Mouse (Mus musculus) neural tube, embryonic 15.5 days (tissue): ENCODE results near the gene Kmt2e. TPM values are rescaled to one million over a fixed set of nuclear protein-coding genes. Genes with fewer than 3 reads are reported as not detected.

Source experiments
- ATAC-seq: fragments of 200-750 bp; cut with Nextera tagmentation; 2 replicates; pipeline ENCODE4 v1.8.0; 2017; ENCODE audit warnings: mild to moderate bottlenecking, moderate TSS enrichment, moderate library complexity; ENCODE audit not compliant: low FRiP score
- H3K27ac ChIP-seq: fragments of 300-500 bp; sonication (generic); replicated peaks from 2 replicates; pipeline ENCODE4 v1.5.1; 2015; ENCODE audit warnings: mild to moderate bottlenecking, inconsistent platforms
- H3K27me3 ChIP-seq: fragments of 300-500 bp; sonication (generic); replicated peaks from 2 replicates; pipeline ENCODE4 v1.6.1; 2015; ENCODE audit warnings: inconsistent platforms
- H3K36me3 ChIP-seq: fragments of 300-500 bp; sonication (generic); 2 replicates; pipeline ENCODE4 v1.6.1; 2015; ENCODE audit warnings: inconsistent platforms
- H3K4me1 ChIP-seq: fragments of 300-500 bp; sonication (generic); 2 replicates; pipeline ENCODE4 v1.6.1; 2015; ENCODE audit warnings: inconsistent platforms
- H3K4me2 ChIP-seq: fragments of 300-500 bp; sonication (generic); 2 replicates; pipeline ENCODE4 v1.6.1; 2015; ENCODE audit warnings: inconsistent platforms, mild to moderate bottlenecking, moderate library complexity
- H3K4me3 ChIP-seq: fragments of 300-500 bp; sonication (generic); replicated peaks from 2 replicates; pipeline ENCODE4 v1.5.1; 2015; ENCODE audit warnings: mild to moderate bottlenecking, inconsistent platforms
- H3K9ac ChIP-seq: fragments of 300-500 bp; sonication (generic); replicated peaks from 2 replicates; pipeline ENCODE4 v1.6.1; 2015; ENCODE audit warnings: mild to moderate bottlenecking, inconsistent platforms
- H3K9me3 ChIP-seq: fragments of 300-500 bp; sonication (generic); replicated peaks from 2 replicates; pipeline ENCODE4 v1.6.1; 2016; ENCODE audit warnings: inconsistent platforms
- WGBS: fragments of 180-500 bp; shearing (Covaris S2); methylation state at CpG from one replicate; pipeline ENCODE4 v1.1.7; 2015; ENCODE audit warnings: mixed read lengths; 5-methylcytosine and 5-hydroxymethylcytosine counted together
- polyA plus RNA-seq: library from polyadenylated mRNA; unstranded; fragments of >200 nt; fragmentation: Nextera tagmentation; extraction: Ambion mirVana; gene quantifications from 2 replicates; pipeline ENCODE4 v1.2.1, GENCODE M21; 2015

Kmt2e gene
- polyA plus RNA-seq, 1 experiment from 2014 or later = 147 TPM

DNA sequence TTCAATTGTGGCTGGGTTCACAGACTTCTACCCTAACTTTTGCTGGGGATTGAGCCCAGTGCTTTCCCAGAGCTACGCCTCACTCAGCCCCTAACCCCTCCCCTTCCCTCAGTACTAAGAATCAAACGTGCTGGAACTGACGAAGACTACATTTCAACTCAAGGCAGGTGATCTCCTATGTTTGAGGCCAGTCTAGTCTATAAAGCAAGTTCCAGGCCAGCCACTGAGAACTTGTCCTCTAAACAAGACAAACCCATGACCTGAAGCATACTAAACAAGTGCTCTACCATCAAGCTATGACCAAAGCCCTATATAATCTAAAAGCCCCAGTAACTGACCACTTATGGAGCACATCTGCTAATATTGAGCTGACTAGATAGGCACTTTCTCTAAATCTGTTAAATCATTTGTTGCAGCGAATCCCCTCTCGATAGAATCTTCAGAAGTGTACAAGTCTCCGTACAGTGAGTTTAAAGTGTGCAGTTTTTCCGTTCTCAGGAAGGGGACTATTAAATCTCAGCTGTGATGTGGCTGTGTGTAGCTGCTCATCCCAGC is 14.5 kb upstream of the Kmt2e start:
- H3K4me3 ChIP-seq = no peak overlapping the region
- peaks cover 65% of the 10 kb centered on the region for H3K4me1 ChIP-seq
- H3K27me3 ChIP-seq = no peaks in the 10 kb centered on the region
- no peaks in the 10 kb centered on the region for H3K9me3 ChIP-seq
- peak overlapping the region; percentile 76 for H3K4me2 ChIP-seq
- H3K27ac ChIP-seq = peak overlapping the region; percentile 97
- no peak for ATAC-seq
- 36% methylated on average over 7 of the region's 7 CpGs for WGBS
- peak overlapping the region; percentile 74 for H3K9ac ChIP-seq
- H3K36me3 ChIP-seq = peaks cover 10% of the 10 kb centered on the region

DNA sequence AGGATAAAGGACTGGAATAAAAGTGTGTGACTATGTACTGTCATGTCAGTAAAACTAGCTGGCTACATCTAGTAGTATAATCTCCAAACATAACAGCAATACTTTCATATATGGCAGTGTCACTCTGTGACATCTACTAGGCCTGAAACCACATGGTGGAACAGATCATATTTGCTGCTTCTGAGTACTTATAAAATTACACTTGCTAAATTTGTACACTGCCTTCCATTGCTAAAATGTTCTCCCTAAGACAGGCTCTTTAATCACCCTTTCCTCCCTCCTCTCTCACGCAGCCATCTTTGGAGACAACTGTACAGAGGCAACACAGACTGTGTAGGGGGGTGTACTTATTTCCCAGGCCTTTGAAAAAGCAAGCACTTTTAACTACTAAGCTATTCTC is 13.8 kb upstream of the Kmt2e start:
- Histone ChIP-seq H3K27ac (no peak overlapping the region), H3K4me1 (peaks cover 62% of the 10 kb centered on the region), H3K4me2 (no peak overlapping the region), H3K9me3 (no peaks in the 10 kb centered on the region), H3K36me3 (peaks cover 10% of the 10 kb centered on the region), H3K4me3 (no peak overlapping the region), H3K27me3 (no peaks in the 10 kb centered on the region), H3K9ac (no peak overlapping the region)
- ATAC-seq = no peak
- WGBS = 23% methylated on average over 1 of the region's 1 CpGs

DNA sequence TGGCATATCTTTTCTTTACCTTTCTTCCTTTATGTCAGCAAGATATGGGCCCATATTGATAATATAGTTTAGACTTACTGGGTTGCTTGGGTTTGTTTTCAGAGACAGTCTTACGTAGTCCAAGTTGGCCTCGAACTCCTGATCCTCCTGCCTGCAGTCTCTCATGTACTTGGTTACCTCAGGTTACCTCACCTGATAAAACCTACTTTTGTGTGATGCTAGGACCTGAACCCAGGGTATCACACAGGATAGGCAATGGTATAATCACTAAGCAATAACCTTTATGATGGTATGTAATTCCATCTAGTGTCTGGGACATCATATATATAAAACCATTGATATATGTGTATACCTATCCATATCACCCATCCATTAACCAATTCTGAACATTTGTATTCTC is 12.8 kb upstream of the Kmt2e start:
- H3K4me3 ChIP-seq = no peak overlapping the region
- no peaks in the 10 kb centered on the region for H3K9me3 ChIP-seq
- H3K9ac ChIP-seq = no peak overlapping the region
- peaks cover 13% of the 10 kb centered on the region for H3K36me3 ChIP-seq
- 93% methylated on average over 2 of the region's 2 CpGs for WGBS
- no peaks in the 10 kb centered on the region for H3K27me3 ChIP-seq
- H3K27ac ChIP-seq = no peak overlapping the region
- peaks cover 58% of the 10 kb centered on the region for H3K4me1 ChIP-seq
- ATAC-seq = no peak
- H3K4me2 ChIP-seq = no peak overlapping the region

DNA sequence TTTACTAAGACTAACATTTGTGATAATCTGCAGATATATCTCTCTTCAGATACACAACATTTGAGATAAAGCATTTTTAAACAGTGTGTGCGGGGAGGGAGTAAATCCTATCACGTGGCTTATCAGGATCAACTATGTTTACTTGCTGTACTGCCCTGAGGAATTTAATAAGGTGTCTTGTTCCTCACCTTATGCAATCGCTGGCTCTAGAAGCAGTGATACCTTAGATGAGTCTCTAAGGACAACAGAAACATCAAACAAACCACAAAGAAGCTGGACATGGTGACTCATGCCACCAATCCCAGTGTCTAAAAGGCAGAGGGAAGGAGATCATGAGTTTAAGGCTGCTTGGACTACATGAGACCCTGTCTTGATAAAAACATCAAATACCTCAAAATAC is 11.2 kb upstream of the Kmt2e start:
- no peak overlapping the region for H3K4me3 ChIP-seq
- H3K27ac ChIP-seq = no peak overlapping the region
- H3K27me3 ChIP-seq = no peaks in the 10 kb centered on the region
- H3K36me3 ChIP-seq = peaks cover 13% of the 10 kb centered on the region
- WGBS = 90% methylated on average over 3 of the region's 3 CpGs
- H3K9ac ChIP-seq = no peak overlapping the region
- H3K4me1 ChIP-seq = peaks cover 53% of the 10 kb centered on the region
- no peak for ATAC-seq
- no peaks in the 10 kb centered on the region for H3K9me3 ChIP-seq
- no peak overlapping the region for H3K4me2 ChIP-seq

DNA sequence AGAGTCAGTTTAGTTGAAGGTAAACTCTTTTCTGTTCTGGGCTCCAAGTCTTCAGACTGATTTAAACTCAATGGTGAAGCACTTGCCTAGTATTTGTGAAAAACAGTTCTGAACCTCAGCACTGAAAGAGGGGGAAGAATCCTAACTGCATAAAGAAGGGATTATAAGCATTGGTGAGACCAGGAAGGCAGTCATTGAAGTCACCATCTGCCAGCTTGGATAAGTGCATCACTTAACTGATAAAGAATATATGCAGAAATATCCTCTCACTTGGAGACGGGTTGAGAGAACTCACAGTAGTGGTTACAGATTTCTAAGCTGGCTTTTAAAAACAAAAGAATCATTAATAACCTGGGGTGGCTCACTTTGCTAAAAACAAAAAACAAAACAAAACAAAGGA is 6.7 kb upstream of the Kmt2e start:
- 52% methylated on average over 1 of the region's 1 CpGs for WGBS
- no peaks in the 10 kb centered on the region for H3K9me3 ChIP-seq
- H3K9ac ChIP-seq = no peak overlapping the region
- H3K27ac ChIP-seq = no peak overlapping the region
- no peak overlapping the region for H3K4me2 ChIP-seq
- H3K4me1 ChIP-seq = peaks cover 52% of the 10 kb centered on the region
- no peaks in the 10 kb centered on the region for H3K27me3 ChIP-seq
- peaks cover 13% of the 10 kb centered on the region for H3K36me3 ChIP-seq
- ATAC-seq = no peak
- no peak overlapping the region for H3K4me3 ChIP-seq

DNA sequence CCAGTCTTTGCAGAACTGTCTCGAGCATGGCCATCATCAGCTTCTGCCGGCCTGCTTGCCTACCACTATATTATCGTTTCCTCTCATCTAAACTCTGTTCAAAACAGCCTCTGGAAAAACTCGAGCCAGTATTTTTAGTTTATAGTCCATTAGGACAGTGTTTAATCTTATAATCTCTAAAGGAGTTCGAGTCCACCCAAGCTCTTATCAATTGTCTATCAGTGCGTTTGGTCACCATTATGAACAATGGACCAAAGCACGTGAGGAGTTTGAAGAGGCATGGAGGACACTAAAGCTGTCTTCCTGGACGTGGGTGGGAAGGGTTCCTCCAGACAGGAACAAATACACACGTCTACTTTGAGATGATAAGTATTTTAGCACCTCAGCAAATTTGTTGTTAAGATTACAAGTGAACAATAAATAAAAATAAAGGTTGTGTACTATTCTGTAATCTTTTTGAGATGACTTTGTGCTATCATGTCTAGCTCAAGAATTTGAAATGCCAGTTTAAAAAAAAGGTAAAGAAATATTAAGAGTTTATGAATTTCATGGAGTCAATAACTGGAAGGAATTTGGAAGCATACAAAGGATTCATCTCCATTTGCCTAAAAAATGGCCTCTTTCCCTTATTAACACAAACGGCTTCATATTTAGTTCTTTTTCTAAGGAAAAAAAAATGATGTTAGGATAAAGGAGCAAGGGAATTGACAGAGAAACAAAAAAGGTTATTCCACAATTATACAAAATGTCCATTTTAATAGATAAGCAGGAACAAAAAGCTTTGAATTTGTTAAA is 3.0 kb upstream of the Kmt2e start:
- Histone ChIP-seq H3K27ac (peak overlapping the region; percentile 77), H3K4me1 (peaks cover 37% of the 10 kb centered on the region), H3K4me2 (peak overlapping the region; percentile 71), H3K9ac (peak overlapping the region; percentile 34), H3K9me3 (no peaks in the 10 kb centered on the region), H3K4me3 (peak overlapping the region; percentile 42), H3K27me3 (no peaks in the 10 kb centered on the region), H3K36me3 (0 out of 2 replicates have a peak, but pooled peaks cover 2% of the 10 kb centered on the region)
- WGBS = 9% methylated on average over 10 of the region's 10 CpGs
- ATAC-seq = no peak

DNA sequence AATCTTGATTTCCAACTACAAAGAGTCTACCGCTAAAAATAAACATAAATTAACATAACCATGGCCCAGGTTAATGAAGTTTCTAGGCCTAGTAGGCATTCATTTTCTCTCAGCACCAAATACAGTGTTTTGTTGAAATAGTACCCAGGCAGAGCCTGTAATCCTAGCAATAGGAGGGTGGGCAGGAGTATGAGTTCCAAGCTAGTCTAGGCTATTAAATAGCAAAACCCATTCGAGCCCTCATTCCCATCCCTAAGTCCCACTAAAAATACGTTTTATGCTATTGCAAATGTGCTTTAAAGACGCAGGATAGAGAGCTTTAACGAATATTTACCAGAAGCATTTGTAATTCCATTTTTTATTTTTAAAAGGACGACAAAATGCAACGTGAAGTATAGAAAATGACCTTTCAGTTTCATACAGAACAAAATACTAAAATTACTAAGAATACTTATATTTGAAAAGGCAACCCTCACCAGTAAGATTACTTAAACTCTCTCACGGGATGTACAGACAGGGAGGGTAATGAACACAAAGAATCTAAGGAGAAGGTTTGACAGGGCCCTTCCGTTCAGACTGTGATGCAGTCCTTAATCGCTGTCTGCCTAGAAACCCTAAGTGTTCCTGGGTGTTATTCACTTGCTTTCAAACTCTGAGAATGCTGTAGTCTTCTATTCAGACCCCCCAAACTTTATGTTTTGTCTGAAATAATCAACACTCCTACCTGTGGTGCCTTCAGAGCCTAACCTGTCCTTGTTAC is 2.1 kb upstream of the Kmt2e start:
- Histone ChIP-seq H3K4me2 (peak overlapping the region; percentile 71), H3K9ac (peak overlapping the region; percentile 100), H3K4me1 (peaks cover 32% of the 10 kb centered on the region), H3K4me3 (peak overlapping the region; percentile 81), H3K9me3 (no peaks in the 10 kb centered on the region), H3K36me3 (no peaks in the 10 kb centered on the region), H3K27ac (peak overlapping the region; percentile 100), H3K27me3 (no peaks in the 10 kb centered on the region)
- ATAC-seq = no peak
- 2% methylated on average over 10 of the region's 10 CpGs for WGBS

DNA sequence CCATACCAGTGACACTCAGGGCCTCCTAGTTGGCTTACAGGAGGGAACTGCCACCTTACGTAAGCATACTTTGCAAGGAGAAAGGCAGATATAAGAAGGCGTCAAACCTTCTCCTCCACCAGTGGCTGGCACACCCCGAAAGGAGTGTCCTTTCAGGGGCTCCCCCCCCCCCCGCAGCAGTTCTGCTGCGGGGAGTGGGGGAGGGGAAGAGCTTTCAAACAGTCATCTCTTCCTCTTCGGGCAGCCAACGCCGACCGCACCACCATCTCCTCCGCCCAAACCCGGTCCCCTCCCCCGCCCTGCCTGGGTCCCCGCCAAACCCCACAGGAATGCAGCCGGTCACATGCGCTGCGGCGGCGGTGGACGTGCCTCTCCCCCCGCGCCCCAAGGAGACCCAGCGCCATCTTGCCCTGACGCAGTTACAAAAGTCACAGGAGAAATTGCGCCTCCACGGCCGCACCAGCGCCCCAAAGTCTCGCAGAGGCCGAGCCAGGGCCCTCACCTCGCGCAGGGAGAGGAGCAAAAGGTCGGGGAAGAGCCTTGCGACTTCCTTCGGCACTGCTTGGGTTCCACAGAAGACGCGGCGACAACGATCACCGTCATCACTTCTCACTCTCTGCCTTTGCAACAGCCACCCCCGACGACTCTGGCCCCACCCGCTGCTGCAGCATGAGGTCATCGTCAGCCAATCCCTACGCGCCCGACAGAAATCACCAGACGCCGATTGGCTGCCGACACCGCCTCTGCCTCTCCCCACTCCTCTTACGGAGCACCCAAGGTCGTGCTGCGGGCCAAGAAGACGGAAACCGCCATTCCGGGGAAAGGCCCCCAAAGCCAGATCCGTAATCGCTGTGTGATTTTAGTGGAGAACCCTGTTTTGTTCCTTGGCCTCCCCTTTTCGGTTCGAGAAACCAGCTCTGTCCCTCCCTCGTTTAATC is 1.3 kb upstream of the Kmt2e start:
- 1% methylated on average over 60 of the region's 61 CpGs for WGBS
- Histone ChIP-seq H3K9me3 (no peaks in the 10 kb centered on the region), H3K36me3 (no peaks in the 10 kb centered on the region), H3K27me3 (no peaks in the 10 kb centered on the region), H3K4me2 (peak overlapping the region; percentile 71), H3K4me1 (peaks cover 31% of the 10 kb centered on the region), H3K4me3 (peak overlapping the region; percentile 81), H3K27ac (peak overlapping the region; percentile 100), H3K9ac (peak overlapping the region; percentile 100)
- peak; percentile 92 for ATAC-seq

DNA sequence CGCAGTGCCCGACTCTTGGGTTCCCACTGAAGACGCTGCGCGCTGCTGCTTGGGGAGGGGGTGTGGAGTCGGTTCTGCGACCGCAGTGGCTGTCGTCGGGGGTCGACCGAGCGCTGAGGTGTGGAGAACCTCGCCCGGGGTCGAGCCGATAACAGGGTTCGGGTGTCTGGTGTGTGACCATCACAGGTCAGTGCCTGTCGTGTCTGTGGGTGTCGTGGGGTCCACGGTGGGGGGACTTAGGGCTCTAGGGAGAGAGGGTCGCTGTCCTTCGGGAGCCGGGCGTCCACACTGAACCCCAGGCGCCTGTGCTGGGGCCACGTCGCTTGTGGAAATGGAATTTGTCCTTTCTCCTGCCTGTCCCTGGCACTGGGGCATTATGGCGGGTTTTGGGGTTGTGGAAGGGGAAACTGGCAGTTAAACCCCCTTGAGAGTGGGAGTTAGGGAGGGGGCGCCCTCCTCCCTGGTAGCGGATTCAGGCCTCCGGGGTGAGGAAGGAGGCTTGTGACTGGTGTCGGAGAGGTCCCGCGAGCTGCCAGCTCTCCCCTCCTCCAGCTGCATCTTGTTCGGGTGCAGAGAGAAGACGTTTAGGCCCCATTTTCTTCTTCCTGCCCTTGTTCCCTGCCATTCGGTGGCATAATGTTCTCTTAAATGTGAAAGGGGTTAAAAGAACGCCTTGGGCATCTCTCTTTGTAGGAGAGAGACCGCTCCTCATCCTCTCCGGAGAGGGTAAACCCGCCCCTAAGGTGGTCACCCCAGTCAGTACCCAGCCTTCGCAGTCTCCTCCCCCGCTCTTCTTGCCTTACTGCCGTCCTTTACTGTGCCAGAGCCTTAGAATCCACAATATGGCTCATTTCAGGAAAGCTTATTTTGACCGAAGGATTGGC is 599 bp downstream of the Kmt2e start:
- Histone ChIP-seq H3K9ac (peak overlapping the region; percentile 100), H3K4me3 (peak overlapping the region; percentile 81), H3K27me3 (no peaks in the 10 kb centered on the region), H3K27ac (peak overlapping the region; percentile 100), H3K4me2 (peak overlapping the region; percentile 71), H3K9me3 (no peaks in the 10 kb centered on the region), H3K36me3 (no peaks in the 10 kb centered on the region), H3K4me1 (peaks cover 21% of the 10 kb centered on the region)
- peak; percentile 13; the same call in 1 of the 2 replicates for ATAC-seq
- under 1% methylated on average over 46 of the region's 46 CpGs for WGBS

DNA sequence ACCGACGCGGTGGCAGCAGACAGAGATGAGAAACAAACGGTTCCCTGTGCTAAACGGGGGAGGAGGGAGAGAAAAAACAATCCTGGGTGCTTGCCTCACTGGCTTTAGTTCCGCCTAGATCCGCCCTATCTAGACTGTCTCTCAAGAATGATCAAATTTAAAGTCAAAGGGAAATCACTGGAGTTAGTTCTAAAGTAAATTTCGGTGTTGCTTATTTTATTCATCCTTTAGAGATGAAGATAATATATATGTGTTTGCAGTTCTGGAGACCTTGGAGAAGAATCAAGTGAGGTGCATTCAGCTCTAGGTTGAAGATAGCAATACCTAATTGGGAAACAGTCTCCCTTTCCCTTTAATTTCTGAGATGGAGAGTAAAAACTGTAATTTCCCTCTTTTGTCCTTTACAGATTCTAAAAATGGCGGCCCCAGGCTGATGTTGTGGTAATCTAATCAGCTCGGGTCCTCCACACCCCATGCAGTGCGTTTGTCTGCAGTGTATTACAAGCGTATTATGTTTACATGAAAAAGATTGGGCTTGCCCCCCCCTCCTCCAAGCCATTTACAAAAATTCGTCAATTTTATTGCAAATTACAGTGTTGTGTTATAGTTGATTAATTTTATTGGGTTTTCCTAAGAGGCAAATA is 1.4 kb downstream of the Kmt2e start:
- no peaks in the 10 kb centered on the region for H3K9me3 ChIP-seq
- WGBS = 0% methylated on average over 13 of the region's 13 CpGs
- H3K9ac ChIP-seq = peak overlapping the region; percentile 100
- peaks cover 18% of the 10 kb centered on the region for H3K4me1 ChIP-seq
- no peaks in the 10 kb centered on the region for H3K27me3 ChIP-seq
- ATAC-seq = no peak
- no peaks in the 10 kb centered on the region for H3K36me3 ChIP-seq
- H3K4me2 ChIP-seq = peak overlapping the region; percentile 71
- peak overlapping the region; percentile 81 for H3K4me3 ChIP-seq
- H3K27ac ChIP-seq = peak overlapping the region; percentile 100
